Mouse (Mus musculus): ENCODE measurements around the gene Ube2cbp.

Ube2cbp gene

DNA sequence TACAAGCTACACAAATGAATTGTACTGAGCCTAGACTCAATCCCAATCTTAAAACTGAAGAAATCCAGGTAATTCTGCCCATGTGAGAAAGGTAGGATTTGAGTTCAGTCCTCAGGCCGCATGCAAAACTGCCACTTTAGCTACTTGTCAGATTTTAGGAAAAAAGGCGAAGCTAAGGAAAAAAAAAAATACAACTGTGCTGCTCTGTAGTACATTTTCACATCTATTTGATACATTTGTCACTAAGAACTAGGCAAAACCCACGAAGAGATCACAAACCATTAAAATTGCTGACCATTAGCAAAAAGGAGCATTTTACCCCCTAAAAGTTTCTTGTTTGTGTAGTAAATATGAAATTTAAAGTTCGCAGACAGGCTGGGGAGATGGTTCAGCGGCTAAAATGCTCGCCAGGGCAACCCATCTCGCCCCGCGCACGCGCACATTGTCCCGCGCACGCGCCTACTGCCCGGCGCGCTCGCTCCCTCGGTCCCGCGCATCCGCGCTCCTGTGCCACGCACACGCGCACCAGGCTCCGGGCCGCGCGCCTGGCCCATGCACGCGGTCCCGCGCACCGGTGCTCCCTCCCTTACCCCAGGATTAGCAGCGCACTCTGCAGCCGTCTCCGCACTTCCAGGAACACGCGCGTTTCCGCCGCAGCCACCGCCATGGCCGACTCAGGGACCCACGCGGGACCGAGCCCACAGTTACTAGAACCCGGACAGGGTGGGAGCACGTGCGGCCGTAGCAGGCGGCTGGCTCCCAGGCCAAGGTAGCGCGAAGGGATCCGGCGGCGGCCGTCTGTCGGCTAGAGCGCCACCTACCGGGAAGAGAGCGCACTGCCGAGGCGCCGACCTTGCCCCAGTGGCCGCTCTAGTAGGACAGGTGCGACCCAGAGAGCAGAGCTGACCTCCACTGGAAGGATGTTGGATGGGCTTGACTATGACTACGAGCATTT, at the start of gene Ube2cbp:
TSS of gene Ube2cbp (minus strand) at position 800 of the 955 bp plus-strand sequence.
- DNase-seq (ENCODE audit: low spot score) = peak; percentile 80

DNA sequence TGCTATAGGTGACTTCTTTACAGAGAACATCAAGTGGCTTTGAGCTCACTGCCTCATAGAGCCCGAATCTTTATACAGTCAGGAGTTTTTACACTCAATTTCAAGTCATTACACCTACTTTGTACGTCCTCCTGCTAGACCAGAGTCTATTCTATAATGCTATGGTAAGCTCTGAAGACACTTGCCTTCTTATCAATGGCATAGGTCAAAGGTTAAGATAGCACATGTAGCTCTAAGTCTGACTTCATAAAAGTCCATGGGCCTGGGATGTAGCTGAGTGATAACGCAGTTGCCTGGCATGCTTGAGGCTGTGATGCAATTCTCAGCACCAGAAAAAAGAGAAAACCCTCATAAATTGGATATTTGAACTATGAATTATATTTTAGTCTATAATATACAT, 49.6 kb upstream of the Ube2cbp start:
- DNase-seq (ENCODE audit: low spot score) = no peak

DNA sequence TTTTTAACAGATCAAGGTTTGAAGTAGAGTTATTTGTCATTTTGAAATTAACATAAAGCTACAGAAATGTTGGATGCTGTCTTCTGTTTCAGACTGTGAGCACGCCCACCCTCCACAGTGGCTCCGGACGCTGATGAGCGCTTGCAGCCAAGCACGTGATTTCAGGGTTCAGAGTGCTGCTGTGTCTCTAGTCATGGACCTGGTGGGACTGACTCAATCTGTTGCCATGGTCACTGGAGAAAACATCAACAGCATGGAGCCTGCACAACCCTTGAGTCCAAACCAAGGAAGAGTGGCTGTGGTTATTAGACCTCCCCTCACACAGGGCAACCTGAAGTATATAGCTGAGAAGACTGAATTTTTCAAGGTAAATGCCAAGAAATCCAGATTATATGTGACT, 49.0 kb upstream of the Ube2cbp start:
- no peak for DNase-seq (ENCODE audit: low spot score)

- no peak for DNase-seq (ENCODE audit: low spot score)
Measured at GRCm38 (mm10) chr9:86507437-86507836, 42.7 kb upstream of the Ube2cbp start.

- no peak for DNase-seq (ENCODE audit: low spot score)
Measured at GRCm38 (mm10) chr9:86499083-86499482, 34.3 kb upstream of the Ube2cbp start.

GRCm38 (mm10) chr9:86496261-86496660, 31.5 kb upstream of the Ube2cbp start:
- DNase-seq (ENCODE audit: low spot score) = no peak

- no peak for DNase-seq (ENCODE audit: low spot score)
Measured at GRCm38 (mm10) chr9:86491740-86492139, 27.0 kb upstream of the Ube2cbp start.

DNA sequence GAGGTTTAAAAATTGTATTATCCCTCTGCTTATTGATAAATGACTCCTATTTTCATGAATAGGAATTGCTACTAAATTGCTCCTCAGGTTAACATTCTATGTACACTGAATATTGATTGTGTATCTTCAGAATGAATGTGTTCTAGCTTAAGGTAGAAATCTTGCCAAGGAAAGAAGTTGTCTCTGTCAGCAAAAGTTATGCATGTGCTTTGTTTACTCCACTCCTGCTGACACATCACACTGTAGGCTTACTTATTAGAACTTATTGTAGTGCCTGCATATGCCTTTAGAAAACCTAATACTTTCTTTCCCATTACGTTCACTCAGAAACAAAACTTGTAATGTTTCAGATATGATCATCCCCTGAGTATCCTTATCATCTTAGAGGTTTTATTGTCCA, 17.5 kb upstream of the Ube2cbp start:
- no peak for DNase-seq (ENCODE audit: low spot score)

DNA sequence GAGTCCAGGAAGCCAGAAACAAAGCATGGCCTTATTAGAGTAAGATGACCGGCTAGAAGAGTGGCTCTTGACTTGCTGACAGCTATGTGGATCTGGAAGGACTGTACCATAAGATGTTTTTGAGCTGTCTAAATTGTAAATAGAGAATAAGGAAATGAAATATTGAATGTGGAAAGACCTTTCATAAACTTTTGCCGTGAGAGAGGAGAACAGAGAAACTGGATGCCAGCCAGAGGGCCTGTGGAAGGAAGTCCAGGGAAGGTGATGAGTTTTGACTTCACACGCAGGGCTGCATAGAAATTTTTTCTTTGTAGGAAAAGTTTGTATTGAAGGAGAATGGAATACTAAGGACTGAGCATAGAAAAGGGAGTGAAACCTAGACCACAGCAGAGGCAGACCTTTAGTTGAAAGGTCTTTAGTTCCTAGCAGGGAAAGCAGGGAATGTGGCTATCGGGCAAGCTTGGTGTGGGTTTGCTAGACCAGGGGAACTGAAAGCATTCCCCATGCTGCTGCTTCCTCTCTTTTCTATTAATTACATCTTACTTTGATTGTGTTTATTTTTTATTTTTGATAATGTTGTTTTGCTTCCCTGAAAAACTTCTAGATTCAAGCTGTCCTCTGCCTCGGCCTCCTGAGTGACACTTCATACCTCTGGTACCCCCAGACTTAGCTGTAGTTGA, 13.8 kb upstream of the Ube2cbp start:
- DNase-seq (ENCODE audit: low spot score) = no peak

- no peak for DNase-seq (ENCODE audit: low spot score)
Measured at GRCm38 (mm10) chr9:86476763-86477162, 12.0 kb upstream of the Ube2cbp start.

- no peak for DNase-seq (ENCODE audit: low spot score)
Measured at GRCm38 (mm10) chr9:86475956-86476355, 11.2 kb upstream of the Ube2cbp start.

DNA sequence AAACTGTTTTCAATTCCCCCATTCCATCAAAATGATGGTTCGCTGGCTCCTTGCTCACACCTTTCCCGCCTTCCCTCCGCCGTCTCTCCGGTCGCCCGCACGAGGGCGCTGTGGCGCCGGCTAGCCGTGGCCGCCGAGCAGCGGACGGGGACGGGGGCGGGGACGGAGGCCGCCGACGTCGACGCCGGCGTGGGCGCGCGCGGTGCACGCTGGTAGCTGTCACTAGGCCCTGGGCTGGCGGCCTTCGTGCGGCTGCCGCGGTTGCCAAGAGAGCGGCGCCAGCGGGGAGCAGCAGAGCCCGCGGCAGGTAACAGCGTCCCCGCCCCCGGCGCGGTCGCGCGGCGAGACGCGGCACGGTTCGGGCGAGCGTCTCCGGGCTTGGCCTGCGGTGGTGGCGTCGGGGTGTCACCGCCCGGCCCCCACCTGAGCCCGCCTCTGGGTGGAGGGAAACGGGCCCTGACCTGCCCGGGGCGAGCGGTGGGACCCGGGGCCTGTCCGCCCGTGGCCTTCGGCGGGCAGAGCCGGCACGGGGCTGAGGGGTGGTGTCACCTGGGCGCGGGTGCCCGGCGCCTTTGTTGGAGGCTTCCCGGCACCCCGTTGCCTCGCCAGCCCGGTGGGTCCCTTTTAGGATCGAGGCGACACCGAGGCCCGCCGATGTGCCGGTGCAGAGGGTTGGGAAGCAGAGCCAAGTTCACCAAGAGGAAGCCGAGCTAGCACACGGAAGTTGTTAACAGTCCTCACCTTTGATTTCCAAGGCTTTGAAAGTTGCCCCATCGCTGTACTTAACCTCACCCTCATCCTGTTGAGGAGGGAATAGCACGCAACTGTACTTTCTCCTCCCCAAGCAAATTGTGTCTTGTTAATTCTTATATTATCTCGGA, 2.5 kb upstream of the Ube2cbp start, which contains the start of gene Dop1a:
TSS of gene Dop1a (plus strand) at position 165 of the 881 bp plus-strand sequence.
- peak; percentile 87 for DNase-seq (ENCODE audit: low spot score)

- DNase-seq (ENCODE audit: low spot score) = no peak
Measured at GRCm38 (mm10) chr9:86453626-86454025, 11.1 kb downstream of the Ube2cbp start.

- peak; percentile 47 for DNase-seq (ENCODE audit: low spot score)
Measured at GRCm38 (mm10) chr9:86451617-86452016, 13.1 kb downstream of the Ube2cbp start.

DNA sequence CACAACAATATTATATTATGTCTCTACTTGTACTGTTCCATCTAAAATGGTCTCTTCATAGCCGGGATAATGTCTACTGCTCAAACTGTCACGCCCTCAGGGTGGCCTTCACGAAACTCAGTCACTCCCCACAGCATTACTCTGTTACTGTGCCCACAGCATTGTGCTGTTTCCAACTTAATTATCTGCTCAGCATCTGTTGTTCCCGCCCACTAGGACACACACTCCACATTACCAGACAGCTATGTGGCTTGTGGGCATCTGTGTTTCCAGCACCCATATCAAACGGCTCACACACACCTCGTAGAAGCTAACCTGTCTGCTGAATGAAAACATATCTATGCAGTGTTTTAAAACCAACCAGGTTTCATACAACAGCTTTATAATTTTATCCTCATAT, 13.7 kb downstream of the Ube2cbp start:
- DNase-seq (ENCODE audit: low spot score) = no peak

GRCm38 (mm10) chr9:86449581-86449980, 15.2 kb downstream of the Ube2cbp start:
- DNase-seq (ENCODE audit: low spot score) = peak; percentile 79

- DNase-seq (ENCODE audit: low spot score) = no peak
Measured at GRCm38 (mm10) chr9:86447431-86447830, 17.3 kb downstream of the Ube2cbp start.

GRCm38 (mm10) chr9:86446847-86447246, 17.9 kb downstream of the Ube2cbp start:
- no peak for DNase-seq (ENCODE audit: low spot score)

DNA sequence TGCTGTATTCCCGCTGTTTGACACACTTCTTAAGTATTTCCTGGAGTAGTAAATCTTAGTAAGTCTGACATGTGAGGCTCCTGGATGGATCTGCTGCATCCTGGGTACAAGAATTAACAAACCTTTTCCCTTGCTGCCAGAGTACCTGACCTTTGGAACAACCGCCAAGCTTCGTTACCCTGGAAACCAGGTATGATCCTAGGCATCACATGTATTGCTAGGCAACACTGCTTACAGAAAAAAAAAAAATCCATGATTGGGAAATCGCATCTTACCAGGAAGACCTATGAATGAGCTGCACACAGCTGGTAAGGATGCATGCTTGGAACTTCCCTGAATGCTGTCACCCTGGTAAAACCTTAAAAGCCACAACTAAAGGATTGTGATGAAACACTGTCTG, 22.5 kb downstream of the Ube2cbp start:
- DNase-seq (ENCODE audit: low spot score) = no peak

DNA sequence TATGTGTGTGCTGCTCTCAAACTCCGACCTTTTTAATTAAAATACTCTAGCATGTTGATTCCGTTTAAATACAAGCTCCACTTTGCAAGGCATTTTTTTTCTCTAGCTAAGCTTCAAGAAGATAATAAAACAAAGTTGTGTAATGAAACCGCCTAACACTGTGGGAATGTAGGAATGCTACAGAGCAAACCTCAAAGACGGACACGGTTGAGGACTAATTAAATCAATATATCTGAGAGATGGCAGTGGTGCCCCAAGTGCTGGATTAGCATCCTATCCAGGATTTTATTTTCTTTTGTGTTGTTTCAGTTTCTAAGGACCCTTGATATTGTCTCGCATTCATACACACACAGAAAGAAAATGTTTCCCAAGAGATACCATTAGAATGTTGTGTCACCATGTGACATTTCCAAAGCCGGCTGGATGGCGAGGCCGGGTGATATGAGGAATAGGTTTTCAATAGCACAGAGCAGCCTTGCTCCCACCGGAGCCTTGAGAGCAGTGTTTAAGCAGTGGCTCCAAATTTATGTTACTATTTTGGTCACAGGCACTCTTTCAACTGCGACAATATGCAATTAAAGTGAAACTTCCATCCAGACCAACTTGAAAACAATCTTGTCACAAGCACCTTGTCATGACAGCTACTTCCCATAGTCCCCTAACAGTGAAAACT, 26.3 kb downstream of the Ube2cbp start:
- no peak for DNase-seq (ENCODE audit: low spot score)

- DNase-seq (ENCODE audit: low spot score) = no peak
Measured at GRCm38 (mm10) chr9:86436608-86437007, 28.1 kb downstream of the Ube2cbp start.

DNA sequence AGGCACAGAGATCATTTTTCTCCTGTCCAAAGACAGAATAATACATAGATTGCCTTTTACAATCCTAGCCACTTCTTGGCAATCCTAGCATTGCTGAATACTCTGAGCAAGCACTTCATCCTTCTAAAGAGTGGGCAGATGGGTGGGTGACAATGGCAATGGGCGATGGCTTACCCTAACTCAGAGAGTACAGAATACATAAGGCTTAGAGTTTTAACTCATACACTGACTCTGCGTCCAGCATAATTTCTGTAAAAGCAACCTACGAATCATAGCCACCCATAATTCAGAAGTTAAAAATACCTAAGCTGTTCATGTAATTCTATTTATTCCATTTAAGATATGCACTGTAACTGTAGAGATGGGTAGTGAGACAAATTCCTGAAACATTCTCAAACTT, 29.2 kb downstream of the Ube2cbp start:
- no peak for DNase-seq (ENCODE audit: low spot score)
